Mouse (Mus musculus): ENCODE data around the gene Snx21. TPM values are rescaled to one million over a fixed set of nuclear protein-coding genes. Genes with fewer than 3 reads are reported as not detected.
A peak's percentile ranks its signal among the peaks of the same experiment; 100 is the strongest.

Snx21 gene
- polyA plus RNA-seq, 1 experiment from 2014 or later, result 13.9 TPM

- 79% methylated on average over 14 of the region's 14 CpGs for WGBS
Observed at GRCm38 (mm10) chr2:164773229-164773988, 12.2 kb upstream of the Snx21 start.

GRCm38 (mm10) chr2:164773989-164774364 lies 11.6 kb upstream of the Snx21 start:
- no peak for TF ChIP-seq CTCF (IDR thresholded peaks at IDR 0.05; ENCODE audit: low read depth)
- TF ChIP-seq EP300 (optimal IDR thresholded peaks at IDR 0.05), result no peak
- ATAC-seq (ENCODE audit: low FRiP score, low TSS enrichment), result 0 out of 2 replicates have a peak, but pooled peaks have one; percentile 6
- H3K4me2 ChIP-seq (replicated peaks; ENCODE audit: low read depth), result no peak overlapping the region
- 43% methylated on average over 5 of the region's 5 CpGs for WGBS
- H3K4me1 ChIP-seq (replicated peaks; ENCODE audit: control insufficient read depth, insufficient read depth), result 0 out of 2 replicates have a peak, but pooled peaks cover 4% of the 10 kb centered on the region
- H3K27ac ChIP-seq (replicated peaks), result no peak overlapping the region
- no peaks in the 10 kb centered on the region for H3K27me3 ChIP-seq (ENCODE audit: control insufficient read depth, insufficient read depth, low read length)
- H3K4me3 ChIP-seq (ENCODE audit: low read depth, low read length), result no peak overlapping the region
- no peaks in the 10 kb centered on the region; the same call in 1 of the 2 replicates for H3K36me3 ChIP-seq (ENCODE audit: control insufficient read depth, insufficient read depth, low read length)
- no peak overlapping the region for H3K9ac ChIP-seq (ENCODE audit: low read length)
- H3K9me3 ChIP-seq (ENCODE audit: control insufficient read depth, low read length), result no peaks in the 10 kb centered on the region
- DNase-seq (ENCODE audit: low spot score), result no peak

More at GRCm38 (mm10) chr2:164773229-164773988, 12.2 kb upstream of the Snx21 start:
- no peak overlapping the region for H3K9ac ChIP-seq (ENCODE audit: low read length)
- no peaks in the 10 kb centered on the region for H3K27me3 ChIP-seq (ENCODE audit: control insufficient read depth, insufficient read depth, low read length)
- ATAC-seq (ENCODE audit: low FRiP score, low TSS enrichment) (no peak), DNase-seq (ENCODE audit: low spot score) (no peak)
- no peaks in the 10 kb centered on the region for H3K9me3 ChIP-seq (ENCODE audit: control insufficient read depth, low read length)
- no peak overlapping the region for H3K27ac ChIP-seq (replicated peaks)
- no peak overlapping the region for H3K4me2 ChIP-seq (replicated peaks; ENCODE audit: low read depth)
- 0 out of 2 replicates have a peak, but pooled peaks cover 4% of the 10 kb centered on the region for H3K4me1 ChIP-seq (replicated peaks; ENCODE audit: control insufficient read depth, insufficient read depth)
- H3K4me3 ChIP-seq (ENCODE audit: low read depth, low read length), result no peak overlapping the region
- H3K36me3 ChIP-seq (ENCODE audit: control insufficient read depth, insufficient read depth, low read length), result no peaks in the 10 kb centered on the region; the same call in 1 of the 2 replicates
- no peak for TF ChIP-seq EP300 (optimal IDR thresholded peaks at IDR 0.05)
- TF ChIP-seq CTCF (IDR thresholded peaks at IDR 0.05; ENCODE audit: low read depth), result no peak

GRCm38 (mm10) chr2:164776130-164776529 lies 9.5 kb upstream of the Snx21 start:
- Histone ChIP-seq H3K4me3 (ENCODE audit: low read depth, low read length) (no peak overlapping the region), H3K27me3 (ENCODE audit: control insufficient read depth, insufficient read depth, low read length) (no peaks in the 10 kb centered on the region), H3K9me3 (ENCODE audit: control insufficient read depth, low read length) (no peaks in the 10 kb centered on the region), H3K36me3 (ENCODE audit: control insufficient read depth, insufficient read depth, low read length) (no peaks in the 10 kb centered on the region; the same call in 1 of the 2 replicates), H3K4me2 (replicated peaks; ENCODE audit: low read depth) (no peak overlapping the region), H3K27ac (replicated peaks) (no peak overlapping the region), H3K4me1 (replicated peaks; ENCODE audit: control insufficient read depth, insufficient read depth) (no peaks in the 10 kb centered on the region), H3K9ac (ENCODE audit: low read length) (no peak overlapping the region)
- DNase-seq (ENCODE audit: low spot score), result no peak
- ATAC-seq (ENCODE audit: low FRiP score, low TSS enrichment), result no peak
- WGBS, result 68% methylated on average over 6 of the region's 6 CpGs
- TF ChIP-seq CTCF (IDR thresholded peaks at IDR 0.05; ENCODE audit: low read depth) (no peak), EP300 (optimal IDR thresholded peaks at IDR 0.05) (no peak)

GRCm38 (mm10) chr2:164776801-164777200 lies 8.8 kb upstream of the Snx21 start:
- no peaks in the 10 kb centered on the region for H3K4me1 ChIP-seq (replicated peaks; ENCODE audit: control insufficient read depth, insufficient read depth)
- H3K9me3 ChIP-seq (ENCODE audit: control insufficient read depth, low read length), result no peaks in the 10 kb centered on the region
- no peak overlapping the region for H3K9ac ChIP-seq (ENCODE audit: low read length)
- H3K36me3 ChIP-seq (ENCODE audit: control insufficient read depth, insufficient read depth, low read length), result no peaks in the 10 kb centered on the region
- TF ChIP-seq CTCF (IDR thresholded peaks at IDR 0.05; ENCODE audit: low read depth) (no peak), EP300 (optimal IDR thresholded peaks at IDR 0.05) (no peak)
- no peaks in the 10 kb centered on the region for H3K27me3 ChIP-seq (ENCODE audit: control insufficient read depth, insufficient read depth, low read length)
- no peak overlapping the region for H3K27ac ChIP-seq (replicated peaks)
- H3K4me3 ChIP-seq (ENCODE audit: low read depth, low read length), result no peak overlapping the region
- DNase-seq (ENCODE audit: low spot score) (no peak), ATAC-seq (ENCODE audit: low FRiP score, low TSS enrichment) (no peak)
- no peak overlapping the region for H3K4me2 ChIP-seq (replicated peaks; ENCODE audit: low read depth)
- 61% methylated on average over 17 of the region's 17 CpGs for WGBS

GRCm38 (mm10) chr2:164777246-164778014 lies 8.2 kb upstream of the Snx21 start:
- Histone ChIP-seq H3K27me3 (ENCODE audit: control insufficient read depth, insufficient read depth, low read length) (no peaks in the 10 kb centered on the region), H3K4me1 (replicated peaks; ENCODE audit: control insufficient read depth, insufficient read depth) (no peaks in the 10 kb centered on the region), H3K4me3 (ENCODE audit: low read depth, low read length) (no peak overlapping the region), H3K9ac (ENCODE audit: low read length) (no peak overlapping the region), H3K27ac (replicated peaks) (no peak overlapping the region), H3K36me3 (ENCODE audit: control insufficient read depth, insufficient read depth, low read length) (no peaks in the 10 kb centered on the region), H3K9me3 (ENCODE audit: control insufficient read depth, low read length) (no peaks in the 10 kb centered on the region), H3K4me2 (replicated peaks; ENCODE audit: low read depth) (no peak overlapping the region)
- TF ChIP-seq CTCF (IDR thresholded peaks at IDR 0.05; ENCODE audit: low read depth) (no peak), EP300 (optimal IDR thresholded peaks at IDR 0.05) (no peak)
- ATAC-seq (ENCODE audit: low FRiP score, low TSS enrichment) (no peak), DNase-seq (ENCODE audit: low spot score) (no peak)
- 74% methylated on average over 30 of the region's 30 CpGs for WGBS

- TF ChIP-seq CTCF (IDR thresholded peaks at IDR 0.05; ENCODE audit: low read depth) (no peak), EP300 (optimal IDR thresholded peaks at IDR 0.05) (no peak)
- H3K27ac ChIP-seq (replicated peaks), result no peak overlapping the region
- H3K4me3 ChIP-seq (ENCODE audit: low read depth, low read length), result no peak overlapping the region
- WGBS, result 88% methylated on average over 11 of the region's 11 CpGs
- ATAC-seq (ENCODE audit: low FRiP score, low TSS enrichment) (no peak), DNase-seq (ENCODE audit: low spot score) (no peak)
- no peaks in the 10 kb centered on the region for H3K4me1 ChIP-seq (replicated peaks; ENCODE audit: control insufficient read depth, insufficient read depth)
- no peaks in the 10 kb centered on the region for H3K36me3 ChIP-seq (ENCODE audit: control insufficient read depth, insufficient read depth, low read length)
- H3K9me3 ChIP-seq (ENCODE audit: control insufficient read depth, low read length), result no peaks in the 10 kb centered on the region
- H3K4me2 ChIP-seq (replicated peaks; ENCODE audit: low read depth), result no peak overlapping the region
- H3K9ac ChIP-seq (ENCODE audit: low read length), result no peak overlapping the region
- H3K27me3 ChIP-seq (ENCODE audit: control insufficient read depth, insufficient read depth, low read length), result no peaks in the 10 kb centered on the region
Observed at GRCm38 (mm10) chr2:164778015-164778287, 7.7 kb upstream of the Snx21 start.
